Mouse (Mus musculus): ENCODE measurements at regions not wholly inside any gene's neighbourhood (a gene's known extent, or its start where the extent isn't known, plus 50 kb on each side); places are given as distances from the start of the nearest gene placed in this dataset.

DNA sequence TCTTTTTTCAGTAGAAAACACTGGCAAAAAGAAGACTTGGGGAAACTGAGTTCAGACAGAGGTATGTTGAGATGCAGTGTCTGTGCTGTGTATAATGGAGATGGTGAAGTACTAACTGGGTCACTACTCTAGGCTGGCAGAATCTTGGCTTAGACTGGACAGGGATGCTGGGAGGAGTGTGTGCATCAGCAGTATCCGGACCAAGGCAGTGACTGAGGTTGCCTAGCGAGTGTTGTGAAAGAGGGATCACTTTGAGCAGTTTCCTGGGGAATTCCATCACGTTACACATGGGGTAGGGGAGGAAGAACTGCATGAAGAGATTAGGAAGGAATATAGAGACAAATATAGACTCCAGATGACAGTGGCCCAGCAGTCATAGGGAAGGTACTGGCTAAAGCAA, 87.9 kb upstream of the Itprid2 start:
- no peak for DNase-seq (ENCODE audit: low spot score in 2 of 2)

DNA sequence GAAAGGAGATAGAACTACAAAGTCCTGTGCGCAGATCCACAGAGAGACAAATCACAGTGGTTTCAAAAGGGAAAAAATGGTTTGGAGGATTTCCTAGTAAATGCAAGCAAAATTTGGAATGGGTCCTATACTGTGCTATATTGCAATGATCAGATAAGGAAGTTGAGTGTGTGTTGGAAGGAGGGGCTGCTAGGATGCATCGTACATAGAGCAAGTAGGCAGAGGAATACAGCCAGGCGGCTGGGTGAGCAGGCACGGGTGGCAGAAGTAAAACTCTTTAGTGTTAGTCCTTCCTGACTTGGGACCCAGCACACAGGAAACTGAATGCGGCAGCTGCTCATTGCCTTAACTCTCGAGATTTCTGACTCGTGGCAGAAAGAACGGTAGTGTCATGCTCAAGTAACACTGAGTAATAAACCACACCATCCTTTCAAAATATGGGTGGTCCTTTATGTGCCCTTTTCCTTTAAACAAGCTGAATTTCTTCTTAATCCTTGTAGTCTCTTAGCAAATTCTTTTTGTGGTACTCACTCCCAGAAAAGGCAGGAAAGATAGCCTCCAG, 87.0 kb upstream of the Itprid2 start:
- no peak for DNase-seq (ENCODE audit: low spot score in 2 of 2)

DNA sequence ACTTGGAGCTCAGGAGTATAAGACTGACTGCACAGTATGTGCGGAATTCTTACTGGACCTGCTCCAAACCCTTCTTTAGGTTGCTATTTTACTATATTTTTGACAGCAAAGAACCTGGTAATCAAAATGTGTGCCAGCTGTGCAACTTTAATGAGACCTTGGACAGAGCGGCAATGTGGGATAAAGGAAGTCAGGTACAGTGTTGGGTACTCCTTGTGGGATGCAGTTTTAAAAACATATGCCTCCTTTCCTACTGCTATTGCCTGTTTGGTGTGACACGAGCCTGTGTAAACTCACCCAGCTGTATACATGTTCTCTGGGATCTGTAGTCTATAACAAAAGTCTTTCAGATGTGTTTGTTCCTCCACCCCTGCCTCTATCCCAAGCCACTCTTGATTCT, 85.4 kb upstream of the Itprid2 start:
- DNase-seq (ENCODE audit: low spot score in 2 of 2), result no peak

DNA sequence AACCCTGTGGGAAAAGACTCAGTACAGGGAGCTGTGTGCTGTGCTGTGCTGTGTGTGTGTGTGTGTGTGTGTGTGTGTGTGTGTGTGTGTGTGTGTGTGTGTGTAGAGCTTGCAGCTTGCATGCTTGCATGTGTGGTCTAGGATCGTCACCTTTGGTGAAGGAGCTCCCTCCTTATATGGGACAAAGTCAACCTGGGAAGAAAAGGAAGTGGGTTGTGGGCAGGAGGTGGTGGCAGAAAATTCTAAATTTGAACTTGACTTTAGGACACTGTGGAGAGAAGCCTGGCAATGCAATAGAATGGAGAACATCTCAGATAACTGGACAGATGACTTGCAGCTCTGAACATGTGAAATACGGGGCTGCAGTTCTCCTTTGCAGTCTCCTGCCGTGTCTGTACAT, 84.7 kb upstream of the Itprid2 start:
- DNase-seq (ENCODE audit: low spot score in 2 of 2), result no peak

DNA sequence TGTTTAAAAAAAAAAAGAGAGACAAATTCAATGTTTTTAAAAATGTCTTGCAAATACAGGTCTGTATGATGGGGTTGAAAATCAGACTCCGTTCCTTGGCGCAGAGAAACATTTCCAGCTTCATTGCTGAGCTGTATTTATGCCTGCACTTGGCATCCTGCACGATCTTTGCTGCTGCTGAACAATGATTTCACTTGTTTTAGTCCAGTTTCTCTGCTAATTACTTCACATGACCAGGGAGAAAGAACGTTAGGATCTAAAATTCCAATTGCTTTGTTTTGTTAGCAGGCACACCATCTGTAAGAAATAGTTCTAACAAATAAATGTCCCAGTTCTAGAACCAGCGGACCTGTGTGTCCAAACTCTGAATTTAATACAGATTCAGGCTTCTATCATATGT, 82.7 kb upstream of the Itprid2 start:
- no peak for DNase-seq (ENCODE audit: low spot score in 2 of 2)

DNA sequence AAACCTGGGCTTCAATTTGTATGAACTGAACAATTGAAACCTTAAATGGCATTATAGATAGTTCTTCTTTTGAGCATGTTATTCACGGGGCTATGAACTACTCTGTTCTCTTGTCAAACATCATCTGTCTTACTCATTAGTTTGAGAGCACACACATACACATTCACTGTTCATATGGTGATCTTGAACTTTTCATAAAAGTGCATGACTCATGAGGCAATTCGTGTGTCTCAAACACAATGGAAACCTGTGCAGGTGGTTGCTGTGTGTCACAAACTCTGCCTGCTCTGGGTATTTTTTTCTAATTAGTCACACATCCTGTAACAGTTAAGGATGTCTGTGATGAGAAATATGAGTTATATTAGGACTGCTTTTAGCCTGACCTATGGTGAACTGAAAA, 79.8 kb upstream of the Itprid2 start:
- DNase-seq (ENCODE audit: low spot score in 2 of 2), result no peak

DNA sequence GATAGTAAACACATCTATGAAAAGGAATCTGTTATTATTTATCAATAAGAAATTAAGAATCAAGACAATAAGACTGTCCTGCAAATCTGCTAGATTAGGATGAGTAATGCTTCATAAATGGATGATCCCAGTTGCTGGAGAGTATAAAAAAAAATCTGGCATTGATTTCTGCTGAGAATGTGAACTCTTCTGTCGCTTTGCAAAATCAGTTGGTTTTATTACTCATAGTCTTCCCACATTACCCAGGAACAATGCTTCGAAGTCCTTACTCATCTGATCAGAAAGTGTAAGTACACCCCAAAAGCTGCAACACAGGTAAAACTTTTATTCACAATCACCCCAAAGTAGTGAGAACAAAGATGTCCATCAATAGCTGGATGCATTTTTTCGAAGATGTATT, 77.8 kb upstream of the Itprid2 start:
- DNase-seq (ENCODE audit: low spot score in 2 of 2), result no peak

DNA sequence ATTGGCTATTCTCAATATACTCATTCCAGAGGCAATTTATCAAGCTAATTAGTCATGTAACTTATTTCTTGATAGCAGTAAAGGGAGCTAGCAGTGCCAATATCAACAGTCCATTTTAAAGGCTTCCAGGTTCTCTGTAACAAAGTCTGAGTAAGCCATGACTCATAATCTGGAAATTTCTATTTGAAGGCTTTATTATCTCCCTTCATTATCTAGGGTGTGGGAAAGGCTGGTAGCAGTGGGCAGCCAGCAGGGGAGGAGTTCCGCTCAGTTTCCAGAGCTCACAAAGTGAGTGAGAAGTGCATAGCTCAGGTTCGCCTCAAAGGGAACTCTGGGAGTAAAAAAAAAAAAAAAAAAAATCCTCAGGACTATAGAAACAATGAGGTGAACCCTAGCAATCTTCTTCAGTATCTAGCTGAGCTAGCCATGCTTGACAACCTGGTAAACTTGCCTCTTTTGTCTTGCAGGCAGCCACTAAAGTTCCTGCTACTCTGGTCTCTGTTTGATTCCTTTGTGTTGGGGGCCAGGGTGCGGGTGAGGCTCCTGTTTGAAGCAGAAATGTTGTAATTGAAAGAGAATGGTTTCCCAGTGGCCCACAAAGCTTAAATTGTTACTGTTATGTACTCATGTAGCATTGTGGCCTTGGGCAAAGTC, 68.7 kb upstream of the Itprid2 start:
- no peak for DNase-seq (ENCODE audit: low spot score in 2 of 2)

DNA sequence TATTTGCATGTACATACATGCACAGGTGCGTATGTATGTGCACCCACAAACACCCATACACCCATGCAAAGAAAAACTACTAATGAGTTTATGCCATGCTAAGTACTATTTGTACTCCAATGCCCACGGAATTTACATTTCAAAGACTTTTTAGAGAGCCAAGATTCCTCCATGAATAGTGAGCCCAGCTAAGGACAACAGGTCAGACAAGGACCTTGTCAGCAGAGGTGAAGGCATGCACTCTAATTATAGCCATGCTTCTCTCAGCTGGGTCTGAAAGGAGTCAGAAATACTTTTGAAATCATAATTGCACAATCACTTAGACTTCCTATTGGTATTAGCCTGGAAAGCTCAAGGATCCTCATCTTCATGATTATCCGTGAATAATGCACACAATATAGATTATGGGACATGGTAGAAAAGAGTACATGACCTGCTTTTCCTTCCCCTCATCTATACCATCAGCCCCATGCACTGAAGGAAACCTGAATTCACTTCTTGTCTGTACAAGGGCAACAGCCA, 67.7 kb upstream of the Itprid2 start:
- DNase-seq (ENCODE audit: low spot score in 2 of 2), result peak in 1 of 2 experiments; percentile 40

DNA sequence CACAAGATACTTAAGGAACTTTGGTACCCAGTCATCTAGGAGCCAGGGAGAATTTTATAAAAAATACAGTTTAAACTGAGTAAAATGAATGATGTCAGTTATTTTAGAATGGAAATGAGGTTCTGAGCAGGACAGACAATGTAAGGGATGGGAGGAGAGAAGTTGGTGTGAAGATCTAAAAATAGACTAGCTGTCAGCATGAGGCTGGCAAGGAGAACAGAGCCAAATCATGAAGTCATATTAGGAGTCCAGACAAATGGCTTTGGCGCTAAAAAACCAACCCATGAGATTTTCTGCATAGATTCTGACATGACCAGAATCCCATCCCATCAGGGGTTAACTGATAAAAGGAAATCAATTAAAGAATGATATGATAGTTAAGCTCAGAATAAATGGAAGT, 65.5 kb upstream of the Itprid2 start:
- DNase-seq (ENCODE audit: low spot score in 2 of 2), result no peak

DNA sequence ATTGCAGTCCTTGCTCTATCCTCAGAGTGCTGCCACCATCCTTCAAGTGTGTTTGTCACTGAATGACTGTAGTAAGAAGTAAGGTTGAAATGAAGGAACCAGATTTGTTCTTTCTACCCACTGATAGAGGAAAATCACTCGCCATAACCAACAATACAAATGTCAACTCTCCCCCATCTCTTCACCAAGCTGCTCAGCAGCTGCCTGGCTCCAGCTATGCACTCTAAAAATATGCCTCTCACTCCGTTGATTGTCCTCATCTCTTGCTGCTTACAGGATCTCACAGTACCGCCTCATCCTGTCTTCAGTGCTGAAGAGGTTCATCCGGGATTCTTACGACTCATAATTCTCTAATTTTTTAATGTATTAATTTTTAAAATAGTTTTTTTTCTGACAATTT, 63.2 kb upstream of the Itprid2 start:
- DNase-seq (ENCODE audit: low spot score in 2 of 2), result no peak

DNA sequence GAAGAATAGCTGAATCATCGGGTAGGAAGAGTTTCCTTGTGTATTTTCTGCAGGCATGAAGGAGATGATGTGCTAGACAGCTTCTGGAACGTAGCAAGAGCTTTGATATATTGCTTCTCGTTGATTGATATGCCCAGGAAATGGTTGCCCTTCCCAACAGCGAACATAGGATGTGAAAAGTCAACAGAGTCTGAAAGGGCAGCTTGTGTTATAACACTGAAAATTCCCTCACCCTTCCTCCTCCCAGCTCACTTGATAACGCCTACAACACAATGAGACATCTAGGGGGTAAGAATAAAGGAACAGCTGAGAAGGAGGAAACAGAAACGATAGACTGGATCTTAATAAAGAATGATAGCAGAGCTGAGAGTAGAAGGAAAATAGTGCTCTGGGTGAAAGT, 60.1 kb upstream of the Itprid2 start:
- no peak for DNase-seq (ENCODE audit: low spot score in 2 of 2)

DNA sequence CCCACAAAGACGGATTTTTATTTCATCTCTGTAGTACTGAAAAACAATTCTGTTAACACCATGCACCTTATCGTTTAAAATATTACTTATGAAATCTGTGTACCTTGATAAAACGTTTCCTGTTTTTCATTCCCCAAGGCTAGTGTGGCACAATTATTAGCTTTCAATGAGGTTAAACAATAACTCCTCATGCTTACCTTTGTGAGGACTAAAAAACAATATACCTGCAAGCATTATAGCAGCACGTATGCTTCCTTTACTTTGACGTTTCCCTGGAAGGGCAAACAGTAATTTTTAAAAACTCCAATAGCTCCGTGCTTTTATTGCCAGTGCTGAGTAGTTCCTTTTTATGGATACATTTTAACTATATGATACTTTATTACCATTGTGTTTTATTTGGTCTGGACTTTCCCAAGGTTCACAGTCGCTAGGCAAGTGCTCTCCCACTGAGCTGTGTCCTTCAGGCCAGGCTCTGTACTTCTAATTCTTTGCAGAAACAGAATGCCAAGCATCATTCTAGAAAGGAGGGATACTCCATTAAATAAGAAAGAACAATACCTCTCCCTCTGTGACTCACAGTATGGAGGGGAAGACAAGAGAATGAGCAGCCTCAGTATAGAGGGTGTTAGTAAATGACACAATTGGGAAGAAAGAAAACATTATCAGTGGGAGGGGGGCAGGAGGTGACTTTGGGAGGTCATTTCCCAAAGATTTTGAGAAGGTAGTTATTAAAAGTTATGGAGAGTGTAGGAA, 50.0 kb upstream of the Itprid2 start:
- DNase-seq (ENCODE audit: low spot score in 2 of 2), result no peak

Data from heart, adult 9 months (tissue).